ENCODE assay signal across 16 mouse cellular contexts in genomic region chr2:25456205-25456953, GRCm38 (mm10). TPM values are rescaled to one million over a fixed set of nuclear protein-coding genes. Genes with fewer than 3 reads are reported as not detected.
DNase-seq lines count a peak whose midpoint lies in the region; ATAC-seq lines count a peak whose summit lies in the region.
"Had no signal": no experiment of that assay in that cellular context is flagged by ENCODE, and none has a peak within 500 bp of the region (broad histone marks: within the 10 kb centered on the region; RNA-seq: fewer than 3 reads in every experiment).

TSS of gene Clic3 (plus strand) at chr2:25456838.

- DNase-seq in kidney, adult 18-20 months = no peak
- DNase-seq in ES-CJ7 (ENCODE audit: low read depth, low spot score) = peak; percentile 25
- DNase-seq in ovary, postnatal 36 days (ENCODE audit: low spot score) = no peak
- DNase-seq in layer of hippocampus, adult 8-10 months (ENCODE audit: low spot score in 2 of 2) = no peak
- no peak for DNase-seq in left cerebral cortex, postnatal 25 days (ENCODE audit: low spot score in 2 of 2)
- DNase-seq: adrenal gland, postnatal 36 days; right cerebral cortex, adult 18-20 months; thymus, postnatal 25 days had no signal

- H3K27ac ChIP-seq in kidney, embryonic 16.5 days (ENCODE audit: low read length) = no peak within 1 kb of the TSS
- 0 out of 2 replicates have a peak within 1 kb of the TSS, but pooled peaks have one; percentile 36 for H3K27ac ChIP-seq in embryonic facial prominence, embryonic 15.5 days (replicated peaks)
- peak within 1 kb of the TSS; percentile 91 for H3K27ac ChIP-seq in lung, embryonic 16.5 days (ENCODE audit: low read length)

- intact Hi-C loops in left cerebral cortex, postnatal 25 days (cut with DNase I) = no loop called here

- 64% methylated on average over 14 of the region's 14 CpGs for WGBS in kidney, embryonic 16.5 days
- WGBS in embryonic facial prominence, embryonic 15.5 days = 53% methylated on average over 14 of the region's 14 CpGs
- WGBS in lung, embryonic 16.5 days = 43% methylated on average over 14 of the region's 14 CpGs

- H3K9ac ChIP-seq in kidney, embryonic 16.5 days (replicated peaks; ENCODE audit: low read length) = peak within 1 kb of the TSS; percentile 11; the same call in 1 of the 2 replicates
- no peak within 1 kb of the TSS for H3K9ac ChIP-seq in embryonic facial prominence, embryonic 15.5 days
- H3K9ac ChIP-seq in lung, embryonic 16.5 days (ENCODE audit: low read length) = peak within 1 kb of the TSS; percentile 53

- H3K9me3 ChIP-seq in kidney, embryonic 16.5 days (ENCODE audit: low read length) = no peaks in the 10 kb centered on the region
- H3K9me3 ChIP-seq in embryonic facial prominence, embryonic 15.5 days (replicated peaks) = no peaks in the 10 kb centered on the region
- H3K9me3 ChIP-seq in lung, embryonic 16.5 days (ENCODE audit: control insufficient read depth, low read length) = no peaks in the 10 kb centered on the region

- ATAC-seq in kidney, embryonic 16.5 days (ENCODE audit: low FRiP score, low TSS enrichment) = no peak
- ATAC-seq in embryonic facial prominence, embryonic 15.5 days (ENCODE audit: insufficient number of reproducible peaks, low FRiP score, low TSS enrichment, low read depth) = no peak
- peak; percentile 58 for ATAC-seq in lung, embryonic 16.5 days (ENCODE audit: low read depth)
- ATAC-seq: forebrain, embryonic 14.5 days; Patski had no signal

- peaks cover 11% of the 10 kb centered on the region for H3K4me1 ChIP-seq in kidney, embryonic 16.5 days (ENCODE audit: insufficient read depth, low read length)
- H3K4me1 ChIP-seq in embryonic facial prominence, embryonic 15.5 days = peaks cover 28% of the 10 kb centered on the region
- peaks cover 31% of the 10 kb centered on the region for H3K4me1 ChIP-seq in lung, embryonic 16.5 days (replicated peaks; ENCODE audit: control insufficient read depth, insufficient read depth, low read length)

- H3K4me3 ChIP-seq in kidney, embryonic 16.5 days (ENCODE audit: low read length) = no peak within 1 kb of the TSS
- H3K4me3 ChIP-seq in embryonic facial prominence, embryonic 15.5 days (replicated peaks) = peak within 1 kb of the TSS; percentile 8; the same call in 1 of the 2 replicates
- peak within 1 kb of the TSS; percentile 34 for H3K4me3 ChIP-seq in lung, embryonic 16.5 days (ENCODE audit: low read length)

- no peaks in the 10 kb centered on the region for H3K27me3 ChIP-seq in kidney, embryonic 16.5 days (ENCODE audit: insufficient read depth, low read length)
- H3K27me3 ChIP-seq in embryonic facial prominence, embryonic 15.5 days = no peaks in the 10 kb centered on the region
- H3K27me3 ChIP-seq in lung, embryonic 16.5 days (ENCODE audit: control insufficient read depth, insufficient read depth, low read depth, low read length) = no peaks in the 10 kb centered on the region
- H3K27me3 ChIP-seq: Patski had no signal

- no peaks in the 10 kb centered on the region for H3K36me3 ChIP-seq in kidney, embryonic 16.5 days (ENCODE audit: insufficient read depth, low read length)
- H3K36me3 ChIP-seq in embryonic facial prominence, embryonic 15.5 days = 0 out of 2 replicates have a peak, but pooled peaks cover 9% of the 10 kb centered on the region
- no peaks in the 10 kb centered on the region for H3K36me3 ChIP-seq in lung, embryonic 16.5 days (ENCODE audit: control insufficient read depth, insufficient read depth, low read length)

- no peak within 1 kb of the TSS for H3K4me2 ChIP-seq in kidney, embryonic 16.5 days (replicated peaks; ENCODE audit: low read depth, low read length)
- no peak within 1 kb of the TSS for H3K4me2 ChIP-seq in embryonic facial prominence, embryonic 15.5 days (replicated peaks)
- H3K4me2 ChIP-seq in lung, embryonic 16.5 days (ENCODE audit: low read depth, low read length) = peak within 1 kb of the TSS; percentile 36
- H3K4me2 ChIP-seq: liver, embryonic 11.5 days; midbrain, embryonic 11.5 days had no signal

RNA-seq across cellular contexts. Expression of gene Clic3, which starts in this region (rescaled TPM):
- 3.9 and 8.5 TPM in 2 replicates for polyA plus RNA-seq in kidney, embryonic 16.5 days (2015; fragmentation: Nextera tagmentation; extraction: Ambion mirVana)
- 72.8 and 75.5 TPM in 2 replicates for polyA plus RNA-seq in embryonic facial prominence, embryonic 15.5 days (2015; fragmentation: Nextera tagmentation; extraction: Ambion mirVana)
- polyA plus RNA-seq in lung, embryonic 16.5 days (2015; fragmentation: Nextera tagmentation; extraction: Ambion mirVana) = 139 and 180 TPM in 2 replicates
- total RNA-seq in layer of hippocampus, adult 8-10 months (2022) = under 1 TPM in 2 of 4 experiments, not detected in 2; 0.43 to 0.92 TPM
- under 1 TPM in 1 of 2 experiments, not detected in 1; 0.69 TPM for total RNA-seq in left cerebral cortex, postnatal 25 days (2021)
- total RNA-seq: adrenal gland, postnatal 36 days; granulocyte monocyte progenitor cell, adult 5-6 weeks had no signal
- polyA plus RNA-seq: liver, embryonic 11.5 days had no signal
